Mouse (Mus musculus): ENCODE data around the gene Wbp2nl.
A peak's percentile ranks its signal among the peaks of the same experiment; 100 is the strongest.

Wbp2nl gene

GRCm38 (mm10) chr15:82298764-82299561, at the start of gene Wbp2nl:
Gene Wbp2nl (plus strand): TSS chr15:82298954.
- no peak for DNase-seq (ENCODE audit: low read depth, low spot score)

DNA sequence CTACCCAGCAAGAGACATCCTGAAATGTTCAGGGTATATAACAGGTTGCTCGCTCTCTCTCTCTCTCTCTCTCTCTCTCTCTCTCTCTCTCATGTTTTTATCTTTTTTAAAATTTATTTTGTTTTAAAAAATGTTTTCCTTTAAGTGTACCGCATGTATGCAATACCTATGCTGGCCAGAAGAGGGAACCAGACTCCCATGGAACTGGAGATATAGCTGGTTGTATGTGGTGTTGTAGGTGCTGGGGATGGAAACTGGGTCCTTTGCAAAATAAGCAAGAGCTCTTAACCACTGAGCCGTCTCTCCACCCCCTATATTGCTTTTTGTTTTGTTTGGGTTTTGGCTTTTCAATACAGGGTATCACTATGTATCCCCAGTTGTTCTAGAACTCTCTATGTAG, 47.2 kb upstream of the Wbp2nl start:
- no peak for DNase-seq (ENCODE audit: low read depth, low spot score)

GRCm38 (mm10) chr15:82252097-82252496, 46.7 kb upstream of the Wbp2nl start, which contains the start of gene 1500009C09Rik:
Gene 1500009C09Rik (plus strand): TSS chr15:82252397.
- DNase-seq (ENCODE audit: low read depth, low spot score), result no peak

DNA sequence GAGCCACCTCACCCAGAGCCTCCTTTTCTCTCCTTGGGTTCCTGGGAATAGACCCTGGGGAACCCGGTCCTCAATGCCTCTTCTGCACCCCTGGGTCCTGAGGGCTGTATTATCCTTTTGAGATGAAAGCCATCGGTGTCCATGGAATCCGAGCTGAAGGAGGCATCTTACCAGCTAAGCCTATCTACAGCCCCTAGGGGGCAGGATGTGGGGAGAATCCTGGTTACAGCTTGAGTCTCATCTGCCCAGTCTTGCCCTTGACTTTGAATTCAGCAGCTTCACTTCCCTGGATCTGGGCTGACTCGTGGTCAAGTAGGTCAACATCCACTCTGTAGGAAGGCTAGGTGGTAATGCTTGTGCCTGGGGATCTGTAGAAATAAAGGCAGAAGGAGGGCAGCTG, 43.5 kb upstream of the Wbp2nl start:
- no peak for DNase-seq (ENCODE audit: low read depth, low spot score)

- peak; percentile 77 for DNase-seq (ENCODE audit: low read depth, low spot score)
These were observed 42.8 kb upstream of the Wbp2nl start for GRCm38 (mm10) chr15:82255944-82256383.

DNA sequence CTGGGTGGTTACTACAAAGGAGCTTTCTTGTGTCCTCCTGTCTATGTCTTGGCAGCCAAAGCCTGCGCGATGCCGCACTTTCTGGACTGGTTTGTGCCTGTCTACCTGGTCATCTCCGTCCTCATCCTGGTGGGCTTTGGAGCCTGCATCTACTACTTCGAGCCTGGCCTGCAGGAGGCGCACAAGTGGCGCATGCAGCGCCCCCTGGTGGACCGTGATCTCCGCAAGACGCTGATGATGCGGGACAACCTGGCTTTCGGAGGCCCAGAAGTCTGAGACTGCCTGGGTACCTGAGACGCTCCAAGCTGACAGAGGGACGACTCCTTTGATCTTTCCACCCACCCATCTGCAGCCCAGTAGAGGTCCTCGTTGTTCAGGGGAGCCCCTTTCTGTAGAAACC, 39.2 kb upstream of the Wbp2nl start:
- DNase-seq (ENCODE audit: low read depth, low spot score), result peak; percentile 87

DNA sequence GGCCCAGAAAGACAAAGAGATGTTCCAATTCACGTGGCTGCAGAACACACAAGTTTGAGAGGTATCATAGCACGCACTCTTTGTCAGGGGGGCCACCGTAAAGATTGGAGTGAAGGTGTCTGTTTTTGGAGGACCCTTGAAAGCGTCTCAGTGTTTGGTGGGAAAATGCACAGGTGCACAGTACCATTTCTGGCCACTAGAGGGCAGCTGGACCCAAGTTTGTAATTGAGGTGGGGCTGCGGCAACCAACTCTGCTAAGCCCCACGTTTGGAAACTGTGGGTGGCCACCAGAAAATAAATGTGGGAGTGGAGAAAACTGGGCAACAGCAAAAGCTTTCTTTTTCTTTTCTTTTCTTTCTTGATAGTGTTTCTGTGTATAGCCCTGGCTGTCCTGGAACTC, 32.4 kb upstream of the Wbp2nl start:
- DNase-seq (ENCODE audit: low read depth, low spot score), result peak; percentile 64

DNA sequence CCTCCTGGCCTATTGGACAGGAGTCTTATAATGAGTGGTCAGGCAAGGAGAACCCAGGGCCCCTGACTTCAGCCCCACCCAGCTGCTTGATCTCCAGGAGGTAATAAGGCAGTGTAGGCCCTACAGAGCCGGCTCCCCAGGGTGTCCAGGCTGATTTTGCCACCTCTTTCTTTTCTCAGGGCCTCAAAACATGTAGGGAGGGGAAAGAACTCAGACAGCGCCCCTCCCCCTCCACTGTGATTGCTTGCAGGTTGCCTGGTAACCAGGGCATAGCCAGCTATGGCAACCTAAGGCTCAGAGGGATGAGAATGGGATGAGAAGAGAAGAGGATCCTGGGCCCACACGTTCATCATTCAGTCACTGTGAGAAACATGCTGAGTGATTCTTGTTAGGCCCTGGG, 30.6 kb upstream of the Wbp2nl start:
- DNase-seq (ENCODE audit: low read depth, low spot score), result peak; percentile 48

GRCm38 (mm10) chr15:82268783-82269182, 30.0 kb upstream of the Wbp2nl start:
- DNase-seq (ENCODE audit: low read depth, low spot score), result no peak

GRCm38 (mm10) chr15:82271201-82271600, 27.6 kb upstream of the Wbp2nl start:
- DNase-seq (ENCODE audit: low read depth, low spot score), result peak; percentile 86

DNA sequence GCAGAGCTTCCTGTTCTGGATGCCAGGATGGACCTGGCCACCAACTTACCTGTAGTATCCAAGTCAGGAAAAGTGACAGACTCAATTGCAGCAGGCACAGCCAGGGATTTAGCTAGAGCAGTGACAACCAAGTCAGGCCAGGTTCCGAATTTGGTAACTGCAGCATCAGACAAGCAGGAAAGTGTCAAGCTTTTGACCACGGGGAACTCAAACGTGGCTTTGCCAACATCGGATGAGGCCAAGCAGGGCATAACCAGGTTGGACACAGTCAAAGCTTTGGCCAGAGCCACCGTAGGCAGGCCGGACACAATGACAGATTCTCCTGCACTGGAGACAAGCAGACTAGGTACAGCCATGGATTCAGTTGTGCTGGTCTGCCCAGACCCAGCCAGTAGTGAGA, 26.5 kb upstream of the Wbp2nl start:
- no peak for DNase-seq (ENCODE audit: low read depth, low spot score)

GRCm38 (mm10) chr15:82274593-82274926, 24.2 kb upstream of the Wbp2nl start, which contains the start of gene Sept3:
Gene Sept3 (plus strand): TSS chr15:82274893.
- DNase-seq (ENCODE audit: low read depth, low spot score), result no peak

DNA sequence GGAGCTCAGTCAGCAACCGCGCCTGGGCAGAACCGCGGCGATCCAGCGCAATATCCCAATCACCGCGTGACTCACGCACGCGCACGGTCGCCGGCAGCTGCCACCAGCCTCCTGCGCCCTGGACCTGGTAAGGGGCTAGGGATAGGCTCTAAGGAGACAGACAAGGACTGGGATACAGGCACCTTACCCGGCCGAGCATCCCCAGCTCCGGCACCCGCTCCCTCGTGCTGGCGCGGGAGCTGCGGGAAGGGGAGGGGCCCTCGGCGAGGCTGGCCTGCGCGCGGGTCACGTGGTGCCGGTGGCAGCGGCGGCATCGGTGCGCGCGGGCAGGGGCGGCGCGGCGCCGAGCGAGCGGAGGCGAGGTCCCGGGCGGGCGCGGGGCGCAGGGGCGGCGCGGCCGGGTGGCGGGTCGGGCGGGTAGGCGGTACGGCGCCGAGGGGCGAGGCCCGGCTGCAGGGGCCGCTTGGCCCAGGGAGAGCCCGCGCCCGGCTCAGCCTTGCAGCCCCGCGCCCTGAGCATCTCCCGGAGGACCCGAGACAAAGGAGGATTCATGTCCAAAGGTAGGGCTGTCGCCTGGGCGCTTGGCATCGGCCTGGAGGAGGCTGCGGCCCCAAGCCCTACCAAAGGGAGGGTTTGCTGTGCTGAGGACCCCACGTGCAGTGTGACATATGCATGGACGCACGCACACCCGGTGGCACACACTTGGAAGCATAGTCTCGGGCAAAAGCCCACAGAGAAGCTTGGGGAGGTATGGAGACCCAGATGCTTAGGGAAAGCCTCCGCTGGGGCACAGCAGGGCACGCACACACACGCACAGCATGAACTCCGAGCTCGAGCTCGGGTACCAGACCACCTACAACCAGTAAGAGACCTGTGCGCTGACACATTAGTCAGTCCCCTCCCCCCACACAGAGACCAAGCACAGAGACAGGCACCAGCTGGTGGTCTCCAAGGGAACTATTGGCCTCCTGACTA, 23.5 kb upstream of the Wbp2nl start:
- peak; percentile 77 for DNase-seq (ENCODE audit: low read depth, low spot score)

GRCm38 (mm10) chr15:82277591-82277990, 21.2 kb upstream of the Wbp2nl start:
- no peak for DNase-seq (ENCODE audit: low read depth, low spot score)

GRCm38 (mm10) chr15:82280638-82281037, 18.1 kb upstream of the Wbp2nl start:
- DNase-seq (ENCODE audit: low read depth, low spot score), result no peak

DNA sequence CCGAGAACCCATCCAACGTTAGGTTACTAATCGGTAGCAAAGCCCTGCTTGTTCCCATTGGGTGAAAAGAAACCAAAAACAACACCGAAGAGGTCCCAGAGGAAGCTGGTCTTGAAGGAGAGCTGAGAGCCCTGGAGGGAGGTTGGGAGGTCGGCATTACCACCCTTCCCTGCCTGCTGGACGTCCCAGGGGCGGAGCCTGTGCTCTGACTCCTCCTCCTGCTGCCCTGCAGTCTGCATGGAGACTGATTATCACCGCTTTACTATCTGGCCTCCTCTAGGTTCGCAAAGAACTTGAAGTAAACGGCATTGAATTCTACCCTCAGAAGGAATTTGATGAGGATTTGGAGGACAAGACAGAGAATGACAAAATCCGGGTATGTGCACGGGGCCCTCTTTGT, 12.6 kb upstream of the Wbp2nl start:
- no peak for DNase-seq (ENCODE audit: low read depth, low spot score)

DNA sequence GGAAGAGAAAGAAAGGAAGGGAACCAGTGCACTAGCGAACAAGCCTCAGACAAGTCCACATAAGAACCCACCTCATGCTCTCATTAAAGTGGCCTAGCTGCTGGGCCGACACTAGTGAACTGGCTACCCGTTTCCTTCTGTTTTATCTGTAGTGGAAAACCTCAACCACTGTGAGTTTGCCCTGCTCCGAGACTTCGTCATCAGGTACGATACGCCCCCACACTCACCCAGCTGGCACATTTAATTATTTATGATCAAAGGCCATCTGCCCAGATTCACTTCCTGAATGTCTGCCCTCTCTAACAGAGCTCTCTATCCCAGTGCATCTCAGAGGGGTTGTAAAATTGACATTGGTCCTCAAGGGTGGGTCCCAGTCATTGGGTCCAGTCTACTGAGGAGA, 8.5 kb upstream of the Wbp2nl start:
- DNase-seq (ENCODE audit: low read depth, low spot score), result no peak

GRCm38 (mm10) chr15:82292851-82293250, 5.9 kb upstream of the Wbp2nl start:
- DNase-seq (ENCODE audit: low read depth, low spot score), result no peak

- peak; percentile 76 for DNase-seq (ENCODE audit: low read depth, low spot score)
These were observed 5.5 kb upstream of the Wbp2nl start for GRCm38 (mm10) chr15:82293271-82293711.

GRCm38 (mm10) chr15:82294059-82294458, 4.7 kb upstream of the Wbp2nl start:
- DNase-seq (ENCODE audit: low read depth, low spot score), result peak; percentile 45

DNA sequence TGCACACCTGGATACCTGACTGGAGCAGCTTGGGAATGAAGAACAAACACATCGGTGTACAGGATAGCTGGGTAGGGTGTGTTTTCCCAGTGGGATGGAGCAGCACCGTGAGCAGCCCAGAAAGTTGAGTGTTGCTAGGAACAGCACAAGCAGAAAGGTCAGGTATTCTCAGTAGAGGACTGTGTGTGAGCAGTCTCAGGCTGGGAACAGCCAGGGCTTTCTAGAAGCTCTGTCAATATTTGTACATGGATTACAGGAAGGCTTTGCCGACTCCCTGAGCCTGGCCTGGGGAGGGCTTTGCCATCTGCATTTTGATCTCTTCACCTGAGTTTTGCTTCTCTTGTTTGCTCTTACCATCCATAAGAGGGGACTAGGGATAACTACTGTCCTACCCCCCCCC, 8.4 kb downstream of the Wbp2nl start:
- DNase-seq (ENCODE audit: low read depth, low spot score), result no peak

DNA sequence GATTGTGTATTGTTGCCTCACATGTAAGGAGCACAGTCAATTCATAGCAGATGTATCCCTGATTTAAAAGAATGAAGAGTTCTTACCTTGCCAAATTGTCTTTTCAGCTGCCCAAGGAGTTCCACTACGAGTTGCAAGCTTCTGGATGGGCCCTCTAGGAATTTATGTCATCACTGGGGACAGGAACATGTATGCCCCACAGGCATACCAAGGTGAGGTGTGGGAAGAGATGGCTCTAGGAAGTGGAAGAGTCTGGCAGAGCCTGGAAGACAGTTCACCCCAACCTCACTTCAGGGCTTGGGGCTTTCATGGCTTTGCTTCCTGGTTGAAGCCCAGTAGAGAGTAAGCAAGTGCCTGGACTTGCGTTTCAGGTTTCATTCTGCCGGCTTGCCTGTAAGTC, 9.7 kb downstream of the Wbp2nl start:
- DNase-seq (ENCODE audit: low read depth, low spot score), result no peak
